Mouse (Mus musculus) v-Abl transformed pro-B cells (cell line): ENCODE measurements around the gene Bbx.

ENCODE experiments used
- in situ Hi-C, 2 experiments: fragments of 400-800 bp; cut with MboI; formaldehyde crosslinking; loops; one replicate each; pipeline ENCODE4 v1.15.1; 2025; ENCODE audit not compliant: unreplicated experiment in 2 of 2

Gene Bbx

DNA sequence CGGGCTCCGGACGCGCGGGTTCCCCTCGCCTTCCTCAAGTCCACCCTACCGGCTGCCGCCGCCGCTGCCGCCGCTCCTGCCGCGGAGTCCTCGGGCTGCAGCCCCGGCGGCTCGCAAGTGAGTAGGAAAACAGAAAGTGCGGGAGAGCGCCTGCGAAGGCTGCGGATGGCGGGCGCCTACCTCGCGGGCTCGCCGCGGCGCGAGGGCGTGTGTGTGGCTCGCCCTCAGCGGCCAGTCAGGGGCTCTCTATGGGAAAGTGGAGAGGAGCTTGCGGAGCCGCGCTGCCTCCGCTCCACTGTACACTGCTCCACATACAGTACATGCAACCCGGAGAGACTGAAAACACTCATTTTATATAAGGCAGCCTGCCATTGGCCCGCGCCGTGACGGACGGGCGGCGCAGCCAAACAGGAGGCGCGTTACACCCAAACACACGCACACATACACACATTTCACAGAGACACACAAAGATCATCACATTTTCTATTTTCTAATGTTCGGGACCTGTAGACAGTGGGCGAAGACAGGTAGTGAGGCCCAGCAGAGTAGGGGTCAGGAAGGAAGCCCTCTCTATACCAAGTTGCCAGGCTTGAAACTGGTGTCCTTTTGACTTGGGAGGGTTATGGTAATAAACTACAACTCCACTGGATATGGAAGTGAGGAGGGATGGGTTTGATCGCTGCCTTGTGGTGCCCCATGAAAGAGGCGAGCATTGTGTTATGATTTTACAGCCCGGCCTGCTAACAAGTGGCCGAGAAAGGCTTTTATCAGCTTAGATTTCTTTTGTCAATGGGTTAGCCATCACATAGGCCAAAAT, at the start of gene Bbx:
Gene Bbx (minus strand): TSS at position 329 of the 817 bp plus-strand sequence.
- in situ Hi-C loops = loop anchor here (5.0 to 10.0 kb wide), 3 partner anchors 93 to 303 kb away; no protein-coding TSS in a partner anchor

DNA sequence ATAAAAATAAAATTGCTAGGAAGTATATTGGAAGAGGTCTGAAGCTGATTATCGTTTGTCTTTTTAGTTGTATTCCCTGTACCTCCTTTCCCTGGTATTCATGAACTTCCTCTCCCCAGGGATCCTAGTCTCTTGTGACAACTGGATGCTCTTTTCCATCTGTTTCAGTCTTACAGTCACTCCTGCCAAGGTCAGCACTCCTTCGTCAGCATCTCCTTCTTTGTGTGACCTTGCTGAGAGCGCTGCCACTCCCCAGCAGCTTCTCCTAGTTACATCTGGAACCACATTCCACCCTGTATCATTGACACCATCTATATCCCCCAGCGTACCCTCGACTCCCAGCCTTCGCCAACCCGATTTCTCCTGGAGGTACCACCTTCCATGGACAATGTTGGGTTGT, 49.7 kb upstream of the Bbx start:
- in situ Hi-C loops = no loop called here

DNA sequence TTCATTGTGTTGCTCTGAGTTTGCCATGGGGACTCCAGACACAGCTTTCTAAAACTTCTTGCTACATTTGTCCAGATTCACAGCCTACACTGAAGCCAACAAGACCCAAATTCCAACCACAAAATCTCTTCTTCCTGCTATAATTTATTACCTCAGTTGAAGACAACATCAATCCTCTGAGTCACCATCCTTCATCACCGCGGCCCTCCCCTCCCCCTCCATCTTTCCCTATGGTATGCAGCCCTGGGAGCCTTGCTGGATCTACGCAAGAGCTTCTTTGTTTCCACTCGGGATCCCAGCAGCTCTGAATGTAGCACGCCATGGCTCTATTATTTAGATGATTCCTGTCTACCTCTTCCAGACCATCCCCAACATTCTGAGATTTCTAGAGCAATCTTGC, 49.2 kb upstream of the Bbx start:
- in situ Hi-C loops = no loop called here

DNA sequence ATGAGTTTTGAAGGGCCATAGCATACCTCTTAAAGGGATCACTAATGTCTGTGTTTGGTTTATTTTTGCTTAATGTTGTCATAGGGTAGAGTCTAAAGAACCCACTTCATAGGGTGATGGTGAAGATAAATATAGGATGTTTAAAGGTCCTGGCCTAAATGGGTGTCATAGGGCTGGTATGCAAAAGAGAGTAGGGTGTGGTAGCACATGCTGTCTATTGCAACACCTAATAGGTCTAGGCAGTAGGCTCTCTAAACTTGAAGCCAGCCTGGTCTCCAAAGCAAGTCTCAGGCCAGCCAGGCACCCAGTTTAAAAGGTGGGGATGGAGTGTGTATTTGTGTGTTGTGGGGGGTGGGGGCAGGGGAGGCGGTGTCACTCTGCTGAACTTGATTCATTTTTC, 46.5 kb upstream of the Bbx start:
- in situ Hi-C loops = no loop called here

DNA sequence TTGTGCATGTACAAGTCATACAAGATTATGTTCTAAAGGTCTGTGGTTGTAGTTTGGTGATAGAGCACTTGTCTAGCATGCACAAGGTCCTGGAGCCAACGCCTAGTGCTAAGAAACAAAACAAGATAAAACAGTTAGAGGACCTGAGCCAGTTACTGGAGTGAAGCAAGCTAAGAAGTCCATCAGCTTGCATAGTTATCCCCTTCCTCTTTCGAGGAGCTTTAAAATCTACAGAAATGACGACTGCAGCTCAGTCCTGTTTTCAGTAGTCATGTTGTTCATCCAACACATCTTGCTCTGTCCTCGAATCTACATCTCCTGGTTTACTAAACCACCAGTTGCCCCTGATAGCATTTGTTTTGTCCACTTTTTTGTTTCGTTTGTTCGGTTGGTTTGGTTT, 45.4 kb upstream of the Bbx start:
- in situ Hi-C loops = no loop called here

DNA sequence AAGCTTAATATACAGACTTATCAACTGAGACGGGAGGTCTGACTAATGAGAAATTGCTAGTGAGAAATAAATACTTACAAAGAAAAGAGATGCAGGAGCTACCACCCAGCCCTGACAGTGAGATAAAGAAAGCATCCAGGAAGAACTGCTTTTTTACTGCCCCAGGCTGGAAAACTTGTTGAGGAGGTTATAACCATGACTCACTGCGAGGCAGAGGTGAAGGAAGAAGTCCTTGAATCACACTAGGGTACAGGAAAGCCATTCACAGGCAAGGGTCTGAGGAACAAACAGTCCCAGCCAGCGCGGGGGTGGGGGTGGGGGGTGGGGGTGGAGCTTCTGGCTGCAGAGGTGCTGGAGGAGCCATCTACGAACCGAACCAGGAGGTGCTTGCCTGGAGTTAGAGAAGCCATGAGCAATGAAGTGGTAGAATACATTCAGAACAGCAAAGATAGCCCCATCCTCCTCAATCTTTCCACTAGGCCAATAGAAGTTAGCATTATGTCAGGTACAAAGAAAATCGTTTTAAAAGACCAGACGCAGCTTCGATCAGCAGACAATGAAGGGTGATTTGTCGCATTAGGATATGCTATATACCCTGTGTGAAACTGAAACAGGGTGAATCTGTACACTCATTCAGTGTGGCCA, 30.2 kb upstream of the Bbx start:
- in situ Hi-C loops = no loop called here

DNA sequence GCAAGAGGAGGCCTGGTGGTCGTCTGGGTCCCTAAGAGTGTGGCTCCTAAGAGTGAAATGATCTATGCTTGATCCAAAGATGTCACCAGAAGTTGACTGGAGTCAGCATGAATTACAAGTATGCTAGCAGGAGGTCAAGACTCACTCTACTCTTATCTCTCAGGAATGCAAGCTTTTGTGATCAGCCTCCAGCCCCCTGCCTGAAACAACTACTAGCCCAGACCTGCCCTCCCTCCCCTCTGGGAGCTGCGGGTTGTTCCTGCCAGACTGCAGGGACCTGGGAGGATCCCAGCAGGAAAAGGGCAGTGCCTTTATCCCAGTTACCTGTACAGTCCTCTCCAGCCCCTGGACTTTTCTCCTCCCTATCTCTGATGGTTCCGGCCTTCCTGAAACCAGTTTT, 27.0 kb upstream of the Bbx start:
- in situ Hi-C loops = no loop called here

DNA sequence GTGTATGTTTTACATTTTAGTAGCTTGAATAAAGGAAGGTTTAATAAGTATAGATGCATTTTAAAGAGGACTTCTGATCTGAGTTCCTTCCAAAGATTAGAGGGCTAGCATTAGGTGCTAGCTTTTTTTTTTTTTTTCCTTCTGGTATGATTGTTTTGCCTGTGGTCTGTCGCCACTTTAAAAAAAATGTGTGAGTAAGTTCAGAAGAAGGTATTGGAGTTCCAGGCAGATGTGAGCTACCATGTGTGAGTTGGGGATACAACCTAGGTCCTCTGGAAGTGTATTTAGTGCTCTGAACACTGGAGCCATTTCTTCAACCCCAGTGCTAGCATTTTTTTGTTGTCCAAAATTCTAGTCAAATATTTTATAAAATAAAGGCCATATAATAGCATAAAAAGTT, 23.9 kb upstream of the Bbx start:
- in situ Hi-C loops = no loop called here

DNA sequence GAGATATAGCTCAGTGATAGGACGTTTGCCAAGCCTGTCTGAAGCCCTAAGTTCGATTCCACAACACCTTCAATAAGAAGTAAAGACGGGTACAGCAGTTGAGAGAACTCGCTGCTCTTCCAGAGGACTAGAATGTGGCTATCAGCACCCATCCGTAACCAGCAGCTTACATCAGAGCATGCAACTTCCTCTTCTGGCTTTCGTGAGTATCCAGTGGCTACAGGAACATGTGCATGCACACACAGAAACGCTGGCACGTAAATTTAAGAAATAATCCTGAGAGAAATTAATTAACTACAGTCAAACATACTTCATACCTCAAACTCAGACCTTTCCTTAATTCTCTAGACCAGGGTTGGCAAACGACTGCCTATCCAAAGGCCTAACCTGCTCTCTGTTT, 16.9 kb upstream of the Bbx start:
- in situ Hi-C loops = no loop called here

DNA sequence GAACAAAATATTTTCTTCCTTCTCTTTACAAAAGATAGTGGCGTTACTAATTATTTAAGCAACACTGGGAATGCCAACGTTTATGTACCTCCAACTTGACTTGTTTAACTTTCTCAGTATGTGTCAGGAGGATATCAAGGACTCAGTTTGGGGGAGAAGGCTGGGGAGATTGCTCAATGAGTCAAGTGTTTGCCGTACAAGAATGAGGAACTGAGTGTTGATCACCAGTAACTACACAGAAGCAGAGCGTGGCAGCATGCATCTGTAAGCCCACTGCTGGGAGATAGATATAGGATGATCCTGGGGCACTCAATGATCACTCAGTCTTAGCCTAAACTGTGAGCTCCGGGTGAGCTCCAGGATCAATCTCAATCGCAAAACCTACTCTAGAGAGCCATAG, 12.8 kb upstream of the Bbx start:
- in situ Hi-C loops = no loop called here

DNA sequence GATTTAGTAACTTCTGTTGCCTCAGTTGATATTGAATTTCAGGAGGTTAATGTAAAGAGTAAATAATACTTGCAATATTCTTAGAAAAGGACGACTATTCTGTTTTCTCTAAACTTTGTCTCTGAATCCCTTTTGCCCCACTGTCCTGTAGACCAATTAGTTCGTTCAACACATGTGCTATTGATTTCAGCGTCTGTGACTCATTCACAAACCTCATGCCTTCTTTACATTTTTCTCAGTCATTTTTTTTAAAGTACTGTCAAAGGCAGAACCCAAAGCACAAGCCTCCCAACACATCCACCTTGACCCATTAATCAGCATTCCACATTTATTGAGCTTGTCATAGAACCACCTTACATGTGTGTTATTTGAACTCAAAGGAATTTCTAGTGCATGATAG, 6.6 kb upstream of the Bbx start:
- in situ Hi-C loops = loop anchor here in 1 of 2 experiments (10.0 kb wide), 2 partner anchors 86 to 296 kb away; no protein-coding TSS in a partner anchor

DNA sequence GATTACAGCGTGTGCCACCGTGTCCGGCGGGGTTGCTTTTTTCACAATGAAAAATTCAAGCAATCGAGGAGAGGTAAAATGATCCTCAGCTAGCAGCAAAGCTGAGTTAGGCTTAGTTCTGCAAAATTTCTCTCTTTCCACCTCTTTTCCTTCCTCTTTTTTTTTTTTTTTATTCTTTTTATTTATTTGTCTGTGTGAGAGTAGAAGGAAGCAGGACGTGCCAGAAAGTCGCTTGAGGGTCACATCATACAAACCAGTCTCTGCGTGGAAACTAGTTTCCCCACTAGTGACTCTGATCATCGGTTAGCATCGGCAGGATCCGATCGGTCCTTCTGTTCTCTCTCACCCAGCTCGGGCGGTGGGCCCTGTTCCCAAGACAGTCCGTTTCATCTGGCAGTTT, 5.6 kb upstream of the Bbx start:
- in situ Hi-C loops = loop anchor here in 1 of 2 experiments (10.0 kb wide), 2 partner anchors 87 to 297 kb away; no protein-coding TSS in a partner anchor

DNA sequence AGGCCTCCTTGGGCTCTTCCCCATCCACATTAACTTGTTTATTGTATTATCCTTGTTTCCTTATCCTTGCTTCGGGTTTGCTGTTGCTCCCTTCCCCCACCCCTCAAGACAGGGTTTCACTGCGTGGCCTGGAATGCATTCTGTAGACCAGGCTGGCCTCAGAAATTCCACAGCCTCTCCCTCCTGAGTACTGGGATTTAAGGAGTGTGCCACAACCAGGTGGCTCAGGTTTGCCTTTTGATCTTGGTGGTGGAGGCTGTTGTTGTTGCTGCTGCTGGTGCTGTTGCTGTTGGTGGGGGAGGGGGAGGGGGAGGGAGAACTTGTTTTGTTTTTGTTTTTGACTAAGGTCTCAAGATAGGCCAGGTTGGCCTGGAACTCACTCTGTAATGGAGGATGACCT, 5.1 kb upstream of the Bbx start:
- in situ Hi-C loops = loop anchor here in 1 of 2 experiments (10.0 kb wide), 2 partner anchors 87 to 297 kb away; no protein-coding TSS in a partner anchor

DNA sequence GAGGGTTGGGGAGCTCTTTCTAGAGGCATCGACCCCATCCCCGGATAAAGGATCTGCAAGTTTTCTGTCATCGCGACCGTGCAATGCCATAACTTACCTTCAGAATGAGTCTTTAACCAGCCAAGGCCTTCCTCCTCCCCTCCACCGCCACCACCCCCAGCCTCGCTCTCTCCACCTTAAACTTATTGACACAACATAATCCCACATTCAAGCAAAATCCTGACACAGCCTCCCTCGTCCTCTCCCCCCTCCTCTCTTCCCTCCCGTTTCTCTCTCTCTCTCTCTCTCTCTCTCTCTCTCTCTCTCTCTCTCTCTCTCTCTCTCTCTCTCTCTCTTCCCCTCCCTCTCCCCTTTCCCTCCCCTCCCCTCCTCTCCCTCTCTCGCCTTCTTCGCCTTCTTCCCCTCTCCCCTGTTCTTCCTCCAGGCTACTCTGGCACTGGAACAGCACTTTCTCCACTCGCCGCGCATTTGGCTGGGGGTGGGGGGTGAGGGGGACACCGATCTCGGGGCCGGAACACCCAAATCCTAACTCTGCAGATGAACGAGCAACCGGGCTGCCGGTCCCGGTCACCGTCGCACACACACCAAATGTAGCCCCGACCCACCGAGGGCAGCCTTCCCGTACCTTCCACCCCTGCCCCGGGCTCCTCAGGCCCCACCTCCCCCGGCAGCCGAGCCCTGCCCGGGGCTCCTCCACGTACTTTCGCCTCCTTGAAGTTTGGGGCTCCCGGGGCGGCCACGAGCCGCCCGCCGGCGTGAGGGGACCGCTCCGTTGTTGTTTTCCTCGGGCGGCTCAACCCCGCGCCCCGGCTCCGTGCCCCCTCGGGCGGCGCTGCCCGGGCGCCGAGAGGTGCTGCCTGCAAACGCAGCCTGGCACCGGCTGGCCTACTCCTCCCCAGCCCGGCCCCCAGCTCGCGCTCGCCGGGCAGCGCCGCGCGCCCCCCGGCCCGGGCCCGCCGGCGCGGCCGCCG, 894 bp downstream of the Bbx start:
- in situ Hi-C loops = loop anchor here (5.0 to 10.0 kb wide), 3 partner anchors 94 to 304 kb away; no protein-coding TSS in a partner anchor

DNA sequence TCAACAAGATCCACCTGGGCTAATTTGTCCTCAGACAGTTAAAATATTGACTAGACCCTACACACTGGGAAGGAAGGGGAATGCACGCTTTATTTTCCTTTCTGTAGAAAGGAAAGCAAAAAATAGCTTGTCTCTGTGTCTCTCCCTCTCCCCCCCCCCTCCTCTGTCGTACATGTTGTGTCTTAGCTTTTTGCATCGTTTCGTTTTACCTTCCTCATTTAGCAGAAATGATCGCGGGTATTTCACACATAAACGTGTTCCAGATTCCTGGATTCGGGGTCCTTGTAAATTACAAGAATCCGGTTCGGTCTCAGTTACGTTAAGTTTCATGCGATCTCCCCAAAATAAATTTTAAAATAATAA, 1.7 kb downstream of the Bbx start:
- in situ Hi-C loops = loop anchor here (5.0 to 10.0 kb wide), 3 partner anchors 94 to 304 kb away; no protein-coding TSS in a partner anchor

DNA sequence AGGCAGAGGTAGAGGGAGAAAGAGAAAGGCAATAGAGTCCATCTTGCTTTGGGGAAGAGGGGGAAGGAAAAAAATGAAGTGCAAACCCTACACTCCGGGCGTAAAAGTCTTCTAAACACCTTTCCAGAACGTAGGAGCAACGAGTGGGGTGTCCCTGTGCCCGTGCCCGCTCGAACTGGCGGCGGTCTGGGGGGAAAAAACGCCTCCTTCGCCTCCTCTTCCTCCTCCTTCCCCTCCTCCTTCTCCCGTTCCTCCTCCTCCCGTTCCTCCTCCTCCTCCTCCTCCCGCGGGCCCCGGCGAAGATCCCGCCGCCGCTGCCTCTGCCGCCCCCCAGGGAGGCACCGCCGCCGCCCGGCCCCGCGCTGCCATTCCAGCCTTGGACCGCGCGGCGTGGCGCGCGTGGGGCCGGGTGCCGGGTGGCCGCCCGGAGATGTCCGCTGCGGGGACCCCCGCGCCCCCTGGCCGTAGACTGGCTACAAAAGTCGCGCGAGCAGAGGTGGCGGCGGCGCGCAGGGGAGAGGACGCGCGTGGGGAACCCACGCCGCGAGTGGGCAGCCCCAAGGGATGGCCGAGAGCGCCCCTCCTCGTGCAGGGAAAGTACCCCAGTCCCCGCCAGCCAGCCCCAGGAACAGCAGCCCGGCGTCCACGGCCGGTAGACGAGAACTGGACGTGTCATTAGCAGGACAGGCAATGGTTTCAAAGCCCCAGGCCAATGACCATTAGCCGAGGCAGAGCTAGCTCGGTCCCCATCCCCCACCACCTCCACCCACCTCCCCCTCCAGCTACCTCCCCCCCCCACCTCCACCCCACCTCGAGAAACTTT, 2.3 kb downstream of the Bbx start:
- in situ Hi-C loops = loop anchor here (5.0 to 10.0 kb wide), 3 partner anchors 95 to 305 kb away; no protein-coding TSS in a partner anchor

DNA sequence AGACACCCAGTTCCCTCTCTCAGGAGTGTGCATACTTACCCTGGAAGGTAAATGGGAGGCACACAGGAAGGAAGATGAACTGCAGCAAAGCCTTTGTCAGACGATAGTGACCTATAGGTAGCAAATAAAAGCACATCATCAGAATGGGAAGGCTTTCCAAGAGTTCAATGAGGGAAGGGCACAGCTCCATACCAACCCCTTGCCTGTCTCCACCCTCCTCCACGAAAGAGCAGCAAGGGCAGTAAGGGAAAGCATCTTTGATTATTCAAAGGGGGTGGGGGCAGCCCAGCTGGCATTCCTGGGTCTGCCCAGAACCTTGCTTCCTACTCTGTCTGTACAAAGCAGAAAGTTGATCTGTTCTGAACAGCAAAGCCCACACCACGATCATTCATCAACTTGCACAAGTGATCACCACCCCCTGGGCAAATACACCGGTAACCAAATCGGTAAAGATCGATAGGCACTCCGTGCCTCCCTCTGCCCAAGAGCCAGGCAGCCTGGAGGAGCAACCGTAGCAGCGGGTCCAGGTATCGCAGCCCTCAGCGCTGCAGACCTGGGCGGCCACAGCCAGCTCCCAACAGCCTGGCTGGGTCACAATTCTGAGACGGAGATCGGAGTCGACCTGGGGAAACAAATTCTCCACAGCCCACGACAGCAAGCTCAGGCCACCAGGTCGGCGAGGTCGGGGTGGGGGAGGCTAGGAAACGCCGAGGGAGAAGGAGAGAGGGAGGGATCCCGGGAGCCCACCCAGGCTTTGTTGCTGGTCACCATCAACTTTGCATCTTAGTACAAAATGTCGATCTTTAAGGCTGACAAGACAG, 3.1 kb downstream of the Bbx start:
- in situ Hi-C loops = no loop called here

DNA sequence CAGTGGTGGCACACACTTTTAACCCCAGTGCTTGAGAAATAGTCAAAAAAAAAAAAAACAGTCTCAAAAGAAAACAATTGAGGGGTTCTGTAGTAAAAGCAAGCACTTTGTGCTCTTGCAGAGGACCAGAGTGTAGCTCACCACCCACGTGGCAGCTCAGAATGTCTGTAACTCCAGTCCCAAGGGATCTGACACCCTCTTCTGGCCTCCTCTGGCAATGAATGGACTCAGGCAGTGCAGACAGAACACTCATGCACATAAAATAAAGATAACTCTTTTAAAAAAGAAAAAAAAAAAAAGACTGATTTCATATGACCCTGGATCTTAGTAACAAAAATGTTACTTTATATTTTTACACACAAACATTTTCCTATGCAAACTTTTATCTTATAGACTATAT, 12.1 kb downstream of the Bbx start:
- in situ Hi-C loops = no loop called here

DNA sequence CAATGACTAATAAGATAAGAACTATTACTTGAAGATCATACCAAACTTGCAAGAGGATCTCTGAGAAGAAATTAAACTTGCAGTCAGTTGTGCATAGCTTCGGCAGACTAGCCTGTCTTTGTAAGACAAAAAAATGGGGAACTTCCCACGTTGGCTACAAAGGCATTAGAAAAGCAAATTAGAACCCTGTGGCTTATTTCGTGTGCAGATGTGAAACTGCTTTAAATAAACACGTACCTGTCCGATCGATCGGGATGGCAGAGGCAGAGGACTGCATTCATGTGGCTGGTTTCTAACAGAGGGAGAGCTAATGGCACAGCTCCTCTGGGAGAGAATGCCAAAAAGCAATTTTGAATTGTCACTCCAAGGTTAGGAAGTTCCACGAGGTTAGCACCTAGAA, 16.8 kb downstream of the Bbx start:
- in situ Hi-C loops = no loop called here
